Mouse (Mus musculus) liver, postnatal 0 days (tissue): Measurements from ENCODE around the gene Tab1. TPM values are rescaled to one million over a fixed set of nuclear protein-coding genes. Genes with fewer than 3 reads are reported as not detected.
A peak's percentile ranks its signal among the peaks of the same experiment; 100 is the strongest.

ENCODE experiments used
- ATAC-seq: fragments of 200-750 bp; cut with Nextera tagmentation; 2 replicates; pipeline ENCODE4 v1.8.0; 2017; ENCODE audit warnings: mild to moderate bottlenecking, moderate library complexity
- DNase-seq: peaks from one replicate; pipeline ENCODE4 v3.0.0-alpha.2; 2016
- H3K27ac ChIP-seq: fragments of 300-500 bp; sonication (generic); 2 replicates; pipeline ENCODE4 v1.5.1; 2014; ENCODE audit warnings: antibody characterized with exemption, moderate library complexity, mild to moderate bottlenecking, low read depth
- H3K27me3 ChIP-seq: fragments of 300-500 bp; sonication (generic); 2 replicates; pipeline ENCODE4 v1.6.1; 2014; ENCODE audit warnings: low read length, control low read depth, mixed read lengths; ENCODE audit not compliant: insufficient read depth
- H3K36me3 ChIP-seq: fragments of 300-500 bp; sonication (generic); replicated peaks from 2 replicates; pipeline ENCODE4 v1.6.1; 2014; ENCODE audit warnings: mild to moderate bottlenecking, control low read depth, low read length, moderate library complexity, mixed read lengths; ENCODE audit not compliant: insufficient read depth
- H3K4me1 ChIP-seq: fragments of 300-500 bp; sonication (generic); 2 replicates; pipeline ENCODE4 v1.6.1; 2014; ENCODE audit warnings: antibody characterized with exemption, mild to moderate bottlenecking, control low read depth; ENCODE audit not compliant: insufficient read depth
- H3K4me2 ChIP-seq: fragments of 300-500 bp; sonication (generic); 2 replicates; pipeline ENCODE4 v1.6.1; 2014; ENCODE audit warnings: low read depth, mild to moderate bottlenecking, low read length, moderate library complexity, mixed read lengths
- H3K4me3 ChIP-seq: fragments of 300-500 bp; sonication (generic); 2 replicates; pipeline ENCODE4 v1.5.1; 2014; ENCODE audit warnings: low read depth, low read length
- H3K9ac ChIP-seq: fragments of 300-500 bp; sonication (generic); replicated peaks from 2 replicates; pipeline ENCODE4 v1.6.1; 2014; ENCODE audit warnings: mild to moderate bottlenecking, moderate library complexity
- H3K9me3 ChIP-seq: fragments of 300-500 bp; sonication (generic); 2 replicates; pipeline ENCODE4 v1.6.1; 2016; ENCODE audit warnings: mild to moderate bottlenecking, control low read depth, low read length, mixed read lengths
- CTCF ChIP-seq: sonication (generic); IDR thresholded peaks from 2 replicates; pipeline ENCODE4 v1.5.1; 2016; ENCODE audit warnings: antibody characterized with exemption, low read depth
- EP300 ChIP-seq: IDR thresholded peaks from 2 replicates; pipeline ENCODE4 v1.6.1; 2016; ENCODE audit warnings: antibody characterized with exemption, low read depth, mild to moderate bottlenecking
- WGBS: fragments of 180-500 bp; shearing (Covaris S2); extraction: QIAGEN DNeasy Blood & Tissue Kit; methylation state at CpG from one replicate; pipeline ENCODE4 v1.1.7; 2014; ENCODE audit not compliant: insufficient replicate concordance; 5-methylcytosine and 5-hydroxymethylcytosine counted together
- polyA plus RNA-seq: library from polyadenylated mRNA; unstranded; fragments of >200 nt; fragmentation: Nextera tagmentation; extraction: Ambion mirVana; gene quantifications from 2 replicates; pipeline ENCODE4 v1.2.1, GENCODE M21; 2015

Gene Tab1
- polyA plus RNA-seq, 1 experiment from 2014 or later = 7.5 TPM

DNA sequence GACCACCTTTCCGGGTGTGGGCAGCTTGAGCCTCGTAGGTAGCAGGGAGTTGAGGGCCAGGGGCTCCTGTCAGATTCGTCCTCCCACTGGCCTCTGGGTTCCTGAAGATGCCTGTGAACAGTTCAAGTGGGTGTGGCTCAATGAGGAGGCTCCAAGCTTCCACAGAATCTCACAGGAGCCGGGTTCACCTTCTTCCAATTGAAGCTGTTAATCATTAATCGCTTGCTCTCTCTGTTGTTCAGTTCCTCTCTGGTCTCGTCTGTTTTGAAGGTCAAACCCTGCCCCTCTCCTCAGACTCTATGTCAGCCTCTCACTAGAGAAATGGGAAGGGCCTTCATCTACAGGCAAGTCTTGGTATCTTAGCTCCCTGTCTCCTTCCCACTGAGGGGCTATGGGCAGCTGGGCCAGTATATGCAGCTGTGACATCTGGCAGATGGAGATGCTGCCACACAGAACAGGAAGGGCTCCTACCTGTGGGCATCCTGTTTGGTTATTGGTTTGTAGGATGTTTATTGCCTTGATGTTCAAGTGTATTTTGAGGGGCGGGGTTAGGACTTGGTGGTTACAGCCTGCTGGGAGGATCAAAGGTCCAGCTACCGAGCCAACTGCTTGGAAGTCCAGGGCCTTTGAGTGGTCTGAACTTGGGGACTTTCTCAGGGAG lies 58.8 kb downstream of the Tab1 start:
- H3K4me2 ChIP-seq = no peak overlapping the region
- no peaks in the 10 kb centered on the region for H3K36me3 ChIP-seq
- H3K4me1 ChIP-seq = peaks cover 17% of the 10 kb centered on the region
- H3K27me3 ChIP-seq = no peaks in the 10 kb centered on the region
- no peak overlapping the region for H3K4me3 ChIP-seq
- 45% methylated on average over 8 of the region's 8 CpGs for WGBS
- ATAC-seq = no peak
- DNase-seq = no peak
- H3K9ac ChIP-seq = no peak overlapping the region
- no peaks in the 10 kb centered on the region for H3K9me3 ChIP-seq
- no peak overlapping the region for H3K27ac ChIP-seq
- no peak for TF ChIP-seq EP300
- no peak for TF ChIP-seq CTCF

DNA sequence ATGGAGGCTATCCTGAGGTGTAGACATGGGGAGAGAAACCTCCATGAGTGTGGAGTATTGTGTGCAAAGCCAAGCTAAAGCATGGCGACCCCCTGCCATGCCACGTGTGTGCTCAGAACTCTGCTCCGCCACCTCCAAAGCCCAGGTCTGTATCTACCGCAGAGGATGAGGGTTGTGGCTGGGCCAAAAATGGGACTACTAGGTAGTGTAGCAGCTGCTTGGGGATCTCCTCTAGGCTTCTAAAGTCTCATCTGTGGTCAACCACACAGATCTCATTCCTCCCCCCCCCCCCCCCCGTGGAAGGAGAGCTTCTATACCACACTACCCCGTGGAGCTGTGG lies 59.3 kb downstream of the Tab1 start:
- no peaks in the 10 kb centered on the region for H3K27me3 ChIP-seq
- H3K4me2 ChIP-seq = no peak overlapping the region
- no peaks in the 10 kb centered on the region for H3K9me3 ChIP-seq
- peaks cover 17% of the 10 kb centered on the region for H3K4me1 ChIP-seq
- no peaks in the 10 kb centered on the region for H3K36me3 ChIP-seq
- no peak overlapping the region for H3K27ac ChIP-seq
- H3K9ac ChIP-seq = no peak overlapping the region
- H3K4me3 ChIP-seq = no peak overlapping the region
- 57% methylated on average over 6 of the region's 6 CpGs for WGBS
- DNase-seq (no peak), ATAC-seq (no peak)
- TF ChIP-seq EP300 = no peak
- TF ChIP-seq CTCF = no peak

DNA sequence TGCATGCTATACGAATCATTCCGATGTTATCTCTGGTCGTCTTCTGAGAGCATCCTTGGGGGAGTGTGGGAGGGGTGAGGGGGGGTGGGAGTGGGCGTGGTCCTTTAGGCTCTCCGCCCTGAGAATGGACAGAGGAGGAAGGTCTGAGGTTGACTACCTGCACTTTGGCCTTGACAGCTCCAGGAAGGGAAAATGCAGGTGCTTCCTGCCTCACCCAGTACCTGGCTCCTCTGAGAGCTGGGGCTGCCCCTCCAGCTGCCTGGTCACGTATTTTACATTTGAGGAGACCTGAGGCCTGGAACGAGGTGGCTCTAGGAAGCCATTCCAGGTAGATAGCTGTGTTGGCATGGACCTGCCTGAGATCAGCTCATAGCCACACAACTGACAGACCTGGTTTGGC lies 59.9 kb downstream of the Tab1 start:
- Histone ChIP-seq H3K9ac (no peak overlapping the region), H3K4me2 (no peak overlapping the region), H3K27ac (no peak overlapping the region), H3K4me3 (no peak overlapping the region), H3K4me1 (peaks cover 17% of the 10 kb centered on the region), H3K36me3 (no peaks in the 10 kb centered on the region), H3K27me3 (no peaks in the 10 kb centered on the region), H3K9me3 (no peaks in the 10 kb centered on the region)
- no peak for ATAC-seq
- TF ChIP-seq EP300 (no peak), CTCF (no peak)
- 56% methylated on average over 7 of the region's 7 CpGs for WGBS
- DNase-seq = no peak

DNA sequence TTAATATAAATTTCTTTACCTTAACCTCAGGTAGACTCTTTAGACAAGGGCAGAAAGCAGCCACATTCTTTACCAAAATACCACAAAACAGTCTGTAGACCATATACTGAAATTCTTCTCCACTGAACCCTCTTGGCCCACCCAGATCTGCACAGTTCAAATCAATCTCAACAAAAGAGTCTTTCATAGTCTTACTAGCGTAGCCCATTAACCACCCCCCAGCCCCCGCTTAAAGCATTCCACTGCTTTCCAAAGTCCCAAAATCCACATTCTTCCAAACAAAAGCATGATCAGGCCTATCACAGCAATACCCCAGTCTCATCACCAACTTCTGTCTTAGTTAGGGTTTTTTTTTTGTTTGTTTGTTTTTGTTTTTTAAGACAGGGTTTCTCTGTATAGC lies 66.6 kb downstream of the Tab1 start:
- 79% methylated on average over 2 of the region's 2 CpGs for WGBS
- Histone ChIP-seq H3K36me3 (no peaks in the 10 kb centered on the region), H3K27ac (no peak overlapping the region), H3K4me3 (no peak overlapping the region), H3K4me2 (no peak overlapping the region), H3K9ac (no peak overlapping the region), H3K27me3 (no peaks in the 10 kb centered on the region), H3K9me3 (no peaks in the 10 kb centered on the region), H3K4me1 (no peaks in the 10 kb centered on the region)
- no peak for TF ChIP-seq CTCF
- TF ChIP-seq EP300 = no peak
- ATAC-seq = no peak
- DNase-seq = no peak

DNA sequence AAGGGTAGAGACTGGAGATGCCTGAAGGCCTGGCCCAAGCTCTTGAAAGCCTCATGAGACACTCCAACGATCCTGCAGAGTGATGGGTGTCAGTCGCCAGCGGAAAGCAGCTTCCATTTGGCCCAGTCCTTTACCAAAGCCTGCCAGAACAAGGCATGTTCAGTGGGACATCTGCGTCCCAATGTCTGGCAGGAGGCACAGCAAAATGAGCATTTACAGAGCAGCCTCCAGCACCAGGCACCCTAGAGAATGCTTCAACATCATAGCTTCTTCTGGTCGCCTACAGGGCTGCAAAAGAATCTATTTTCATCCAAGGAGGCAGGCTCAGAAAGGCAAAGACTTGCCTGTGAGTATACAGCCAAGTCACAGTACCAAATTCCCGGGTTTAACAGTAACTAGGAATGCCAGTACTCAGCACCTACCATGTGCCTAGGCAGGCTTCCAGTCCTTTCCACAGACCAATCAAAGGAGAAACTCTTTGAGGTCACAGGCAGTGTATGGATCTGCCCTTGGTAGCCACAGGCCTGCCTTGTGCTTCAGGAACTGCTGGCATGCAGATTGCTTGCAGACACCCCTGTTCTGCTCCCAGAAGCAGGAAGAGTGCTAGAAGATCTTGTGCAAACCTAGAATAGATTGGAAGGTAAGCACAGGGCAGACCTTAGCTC lies 69.3 kb downstream of the Tab1 start:
- no peak for TF ChIP-seq CTCF
- no peak for TF ChIP-seq EP300
- H3K9ac ChIP-seq = no peak overlapping the region
- DNase-seq (no peak), ATAC-seq (no peak)
- no peak overlapping the region for H3K27ac ChIP-seq
- H3K4me1 ChIP-seq = no peaks in the 10 kb centered on the region
- H3K36me3 ChIP-seq = no peaks in the 10 kb centered on the region
- no peak overlapping the region for H3K4me2 ChIP-seq
- H3K4me3 ChIP-seq = no peak overlapping the region
- WGBS = 66% methylated on average over 6 of the region's 6 CpGs
- no peaks in the 10 kb centered on the region for H3K9me3 ChIP-seq
- no peaks in the 10 kb centered on the region for H3K27me3 ChIP-seq

DNA sequence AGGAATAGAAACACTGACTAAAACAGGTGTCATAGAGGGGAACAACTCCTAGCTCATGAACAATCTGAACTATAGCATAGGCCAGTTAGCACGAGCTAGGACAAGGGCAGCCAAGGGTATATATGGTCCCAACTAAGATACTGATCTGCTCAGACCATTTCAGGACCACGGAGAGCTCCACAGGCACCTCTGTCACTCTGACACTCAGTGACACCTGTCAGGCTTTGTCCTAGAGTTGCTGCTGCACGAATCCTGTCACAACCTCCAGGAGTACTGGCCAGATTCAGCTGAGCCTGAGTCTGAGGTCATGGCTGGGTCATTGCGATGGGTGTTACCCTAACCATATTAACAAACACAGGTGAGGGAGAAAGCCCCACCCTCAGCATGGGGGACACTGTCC lies 70.5 kb downstream of the Tab1 start:
- peak; percentile 67 for DNase-seq
- TF ChIP-seq CTCF (no peak), EP300 (no peak)
- Histone ChIP-seq H3K27ac (no peak overlapping the region), H3K4me2 (no peak overlapping the region), H3K9ac (no peak overlapping the region), H3K4me1 (no peaks in the 10 kb centered on the region), H3K4me3 (no peak overlapping the region), H3K36me3 (no peaks in the 10 kb centered on the region), H3K9me3 (no peaks in the 10 kb centered on the region), H3K27me3 (no peaks in the 10 kb centered on the region)
- 26% methylated on average over 4 of the region's 4 CpGs for WGBS
- ATAC-seq = no peak; the same call in 1 of the 2 replicates
